Mouse (Mus musculus) kidney, adult 2 months (tissue): ENCODE results near the gene Riiad1. TPM values are rescaled to one million over a fixed set of nuclear protein-coding genes. Genes with fewer than 3 reads are reported as not detected.

ENCODE experiments used
- DNase-seq: peaks from one replicate; pipeline ENCODE4 v3.0.0; 2021
- H3K27ac ChIP-seq: fragments of 200-500 bp; 2 replicates; pipeline ENCODE4 v1.5.1; 2012; ENCODE audit warnings: low read depth, low read length, control low read depth, inconsistent platforms; ENCODE audit not compliant: insufficient read depth
- H3K27me3 ChIP-seq: fragments of 200-500 bp; replicated peaks from 2 replicates; pipeline ENCODE4 v1.6.1; 2012; ENCODE audit warnings: mild to moderate bottlenecking, moderate library complexity, low read length, inconsistent platforms; ENCODE audit not compliant: control insufficient read depth, insufficient read depth
- H3K36me3 ChIP-seq: fragments of 200-500 bp; 2 replicates; pipeline ENCODE4 v1.6.1; 2012; ENCODE audit warnings: mild to moderate bottlenecking, moderate library complexity, low read length, inconsistent platforms; ENCODE audit not compliant: control insufficient read depth, insufficient read depth
- H3K4me1 ChIP-seq: fragments of 200-500 bp; 2 replicates; pipeline ENCODE4 v1.6.1; 2011; ENCODE audit warnings: low read length; ENCODE audit not compliant: control insufficient read depth, insufficient read depth
- H3K4me3 ChIP-seq: fragments of 200-500 bp; 2 replicates; pipeline ENCODE4 v1.5.1; 2011; ENCODE audit warnings: mild to moderate bottlenecking, low read depth, low read length, control low read depth; ENCODE audit not compliant: insufficient read depth
- CTCF ChIP-seq: fragments of 200-500 bp; conservative IDR thresholded peaks from 2 replicates; pipeline ENCODE4 v1.5.1; 2011; ENCODE audit warnings: low read depth, mild to moderate bottlenecking, control low read depth, low read length, moderate library complexity, mixed read lengths; ENCODE audit not compliant: insufficient read depth, insufficient read length
- POLR2A ChIP-seq: fragments of 200-500 bp; IDR thresholded peaks from one replicate; pipeline ENCODE4 v1.6.1; 2011; ENCODE audit warnings: low read depth, low read length, control low read depth
- WGBS: fragments of 180-500 bp; shearing (Covaris S2); methylation state at CpG from one replicate; pipeline ENCODE4 v1.1.7; 2018; 5-methylcytosine and 5-hydroxymethylcytosine counted together
- polyA plus RNA-seq: library from polyadenylated mRNA; depleted of rRNA; stranded (reverse); fragments of >200 nt; gene quantifications from 2 replicates; pipeline ENCODE4 v1.2.3, GENCODE M21; 2012; rRNA removed

The Riiad1 gene
- 0.39 and 0.47 TPM in 2 replicates for polyA plus RNA-seq

DNA sequence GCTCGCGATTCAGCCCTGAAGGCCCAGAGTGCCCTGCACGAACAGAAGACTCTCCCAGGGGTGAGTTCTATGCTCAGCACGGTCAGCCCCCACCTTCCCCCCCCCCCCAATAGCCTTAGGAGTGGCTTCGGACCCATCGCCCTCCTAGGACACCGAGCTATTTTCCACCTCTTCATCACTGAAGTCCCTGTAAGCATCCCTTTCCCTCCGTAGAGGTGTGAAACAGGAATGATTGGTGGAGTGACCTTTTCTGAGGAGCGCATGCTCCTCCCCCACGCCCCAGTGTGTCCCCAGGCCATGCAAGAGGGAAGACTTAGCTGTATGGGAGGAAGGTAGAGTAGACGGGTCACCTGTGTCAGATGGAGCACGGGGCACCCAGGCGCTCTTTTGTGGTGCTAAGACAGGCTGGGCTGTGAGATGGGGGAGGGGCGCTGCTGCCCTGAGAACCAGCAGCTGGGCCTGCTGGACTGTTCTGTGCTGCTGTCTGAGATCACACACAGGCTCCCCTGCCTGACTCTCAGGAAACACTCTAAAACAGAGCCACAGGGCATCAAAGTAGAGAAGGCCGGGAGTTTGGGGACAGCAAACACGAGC lies at the start of gene Riiad1:
TSS of gene Riiad1 (minus strand) at position 51 of the 594 bp plus-strand sequence.
- H3K4me3 ChIP-seq: no peak within 1 kb of the TSS

DNA sequence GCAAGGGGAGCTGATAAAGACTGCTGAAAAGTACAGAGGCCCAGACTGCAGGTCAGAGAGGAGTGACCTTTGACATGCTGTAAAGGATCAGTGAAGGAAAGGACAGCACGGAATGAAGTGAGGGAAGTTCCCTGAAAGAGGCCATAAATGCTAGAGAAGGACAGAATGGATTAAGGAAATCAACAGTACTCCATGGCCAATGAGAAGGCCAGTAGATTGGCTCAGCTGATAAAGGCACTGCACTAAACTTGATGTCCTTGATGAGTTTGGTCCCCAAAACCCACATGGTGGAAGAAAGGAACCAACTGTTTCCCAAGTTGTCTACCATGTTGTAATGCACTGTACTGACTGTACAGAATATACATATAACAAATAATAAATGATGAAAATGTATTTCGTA lies 46.6 kb upstream of the Riiad1 start:
- peaks cover 4% of the 10 kb centered on the region; the same call in 1 of the 2 replicates for H3K36me3 ChIP-seq
- DNase-seq: no peak
- H3K4me1 ChIP-seq: no peaks in the 10 kb centered on the region
- H3K27ac ChIP-seq: no peak overlapping the region
- no peak overlapping the region for H3K4me3 ChIP-seq
- no peaks in the 10 kb centered on the region for H3K27me3 ChIP-seq
- WGBS: 67% methylated on average over 2 of the region's 2 CpGs
- TF ChIP-seq POLR2A (no peak), CTCF (no peak)

More for the DNA sequence above, at the start of gene Riiad1:
- no peaks in the 10 kb centered on the region for H3K27me3 ChIP-seq
- WGBS: 20% methylated on average over 16 of the region's 16 CpGs
- H3K27ac ChIP-seq: no peak within 1 kb of the TSS
- TF ChIP-seq CTCF: no peak
- TF ChIP-seq POLR2A: no peak
- DNase-seq: no peak
- H3K36me3 ChIP-seq: no peaks in the 10 kb centered on the region
- no peaks in the 10 kb centered on the region for H3K4me1 ChIP-seq

DNA sequence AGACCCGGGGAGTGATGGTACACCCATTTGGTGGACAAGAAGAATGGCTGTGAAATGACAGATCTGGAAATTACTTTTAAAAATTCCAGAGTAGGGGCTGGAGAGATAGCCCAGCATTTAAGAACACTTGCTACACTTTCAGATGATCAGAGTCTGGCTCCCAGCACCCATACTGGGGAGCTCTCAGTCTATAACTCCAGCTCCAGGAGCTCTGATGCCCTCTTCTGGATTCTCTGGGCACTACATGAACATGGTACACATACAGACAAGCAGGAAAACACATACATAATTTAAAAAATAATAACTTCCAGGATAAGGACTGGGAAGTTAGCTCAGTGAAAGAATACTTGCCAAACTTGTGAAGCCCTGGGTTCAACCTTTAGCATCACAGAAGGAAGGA lies 26.5 kb upstream of the Riiad1 start:
- peaks cover 1% of the 10 kb centered on the region for H3K36me3 ChIP-seq
- WGBS: 98% methylated on average over 1 of the region's 1 CpGs
- no peaks in the 10 kb centered on the region for H3K4me1 ChIP-seq
- H3K27ac ChIP-seq: no peak overlapping the region
- no peak overlapping the region for H3K4me3 ChIP-seq
- TF ChIP-seq CTCF: peak; percentile 21; the same call in 1 of the 2 replicates
- no peak for TF ChIP-seq POLR2A
- peak; percentile 14 for DNase-seq
- no peaks in the 10 kb centered on the region for H3K27me3 ChIP-seq

DNA sequence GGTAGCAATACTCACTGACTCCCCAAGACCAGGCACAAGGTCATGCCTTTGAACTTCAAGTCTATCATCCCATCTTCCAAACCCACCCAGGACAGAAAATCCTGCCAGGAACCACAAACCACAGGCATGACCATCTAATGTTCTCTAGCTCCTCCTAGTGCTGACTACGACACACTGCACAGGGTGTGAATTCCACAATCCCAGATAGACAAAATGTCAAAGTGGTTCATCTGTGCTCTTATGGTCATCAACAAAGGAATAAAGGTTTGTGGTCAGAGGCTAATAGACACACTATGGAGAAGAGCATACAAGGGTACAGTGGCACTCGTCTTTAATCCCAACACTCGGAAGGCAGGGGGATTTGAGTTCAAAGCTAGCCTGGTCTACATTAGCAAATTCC lies 22.1 kb upstream of the Riiad1 start:
- Histone ChIP-seq H3K27ac (no peak overlapping the region), H3K27me3 (no peaks in the 10 kb centered on the region), H3K36me3 (peaks cover 1% of the 10 kb centered on the region), H3K4me1 (no peaks in the 10 kb centered on the region), H3K4me3 (no peak overlapping the region)
- TF ChIP-seq POLR2A: no peak
- peak; percentile 66 for TF ChIP-seq CTCF
- WGBS: 77% methylated on average over 3 of the region's 3 CpGs
- DNase-seq: peak; percentile 43

DNA sequence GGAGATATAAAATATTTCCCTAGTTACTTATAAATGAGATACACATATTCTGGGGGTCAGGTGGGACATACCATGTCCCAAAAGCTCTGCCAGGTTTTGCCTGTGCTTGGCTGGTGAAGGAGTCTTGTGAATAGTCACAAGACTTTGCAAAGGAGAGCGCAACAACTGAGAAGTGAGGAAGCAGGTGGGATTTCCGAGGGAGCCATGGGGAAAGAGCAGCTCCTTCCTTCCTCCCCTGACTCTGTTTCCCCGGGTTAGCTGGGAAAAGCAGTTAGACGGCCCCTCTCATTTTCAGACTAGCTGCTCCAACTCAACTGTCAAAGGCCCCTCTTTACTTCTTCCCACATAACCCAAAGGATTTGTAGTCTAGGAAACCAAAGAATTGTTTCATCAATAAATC lies 17.0 kb upstream of the Riiad1 start:
- no peaks in the 10 kb centered on the region for H3K36me3 ChIP-seq
- H3K4me3 ChIP-seq: no peak overlapping the region
- WGBS: 83% methylated on average over 4 of the region's 4 CpGs
- H3K27ac ChIP-seq: no peak overlapping the region
- TF ChIP-seq POLR2A (no peak), CTCF (no peak)
- no peaks in the 10 kb centered on the region for H3K27me3 ChIP-seq
- no peaks in the 10 kb centered on the region for H3K4me1 ChIP-seq
- no peak for DNase-seq

DNA sequence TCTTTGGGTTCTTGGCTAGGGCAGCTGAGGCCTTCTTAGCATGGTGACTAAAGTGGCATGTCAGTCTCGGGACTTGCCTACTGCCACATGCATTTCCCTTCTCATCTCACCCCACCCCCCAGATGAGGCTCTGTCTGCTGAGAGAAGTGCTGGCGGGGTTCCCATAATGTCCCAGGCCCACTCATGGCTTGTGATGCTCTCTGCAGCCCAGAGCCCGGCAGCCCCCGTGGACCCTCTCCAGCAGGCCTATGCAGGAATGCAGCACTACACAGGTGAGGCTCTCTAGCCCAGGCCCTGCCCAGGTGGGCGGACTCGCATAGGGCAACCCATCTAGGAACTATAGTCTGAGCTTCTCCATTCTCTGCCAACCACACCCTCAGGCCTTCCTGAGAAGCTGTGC lies 7.4 kb upstream of the Riiad1 start:
- Histone ChIP-seq H3K4me1 (no peaks in the 10 kb centered on the region), H3K4me3 (no peak overlapping the region), H3K36me3 (no peaks in the 10 kb centered on the region), H3K27ac (no peak overlapping the region), H3K27me3 (no peaks in the 10 kb centered on the region)
- 74% methylated on average over 6 of the region's 6 CpGs for WGBS
- no peak for DNase-seq
- TF ChIP-seq CTCF: no peak
- no peak for TF ChIP-seq POLR2A

DNA sequence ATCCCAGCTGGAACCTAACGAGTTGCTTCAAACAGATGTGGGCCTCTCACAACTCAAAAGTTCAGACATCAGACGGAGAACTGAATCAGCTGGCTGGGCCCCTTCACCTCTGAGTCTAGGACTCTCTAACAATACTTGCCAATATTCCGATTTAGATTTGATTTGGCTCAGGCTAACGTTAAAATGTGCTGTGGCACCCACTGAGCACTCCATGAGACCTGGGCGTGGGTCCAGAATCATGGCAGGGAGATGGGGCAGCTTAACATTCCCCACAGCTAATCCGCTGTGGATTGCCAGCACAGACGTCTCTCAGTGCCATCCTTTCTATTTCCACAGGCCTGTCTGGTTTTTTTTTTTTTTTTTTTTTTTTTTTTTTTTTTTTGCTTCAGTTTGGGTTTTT lies 5.8 kb upstream of the Riiad1 start:
- Histone ChIP-seq H3K4me3 (no peak overlapping the region), H3K27me3 (no peaks in the 10 kb centered on the region), H3K4me1 (no peaks in the 10 kb centered on the region), H3K36me3 (no peaks in the 10 kb centered on the region), H3K27ac (no peak overlapping the region)
- no peak for DNase-seq
- 83% methylated on average over 7 of the region's 7 CpGs for WGBS
- TF ChIP-seq CTCF (no peak), POLR2A (no peak)
